Mouse (Mus musculus): ENCODE data around the gene Qrich1. TPM values are rescaled to one million over a fixed set of nuclear protein-coding genes. Genes with fewer than 3 reads are reported as not detected.
"Not testable (repeated sequence)": the region's sequence is repeated elsewhere in the genome, so short reads cannot be mapped to it uniquely, and the experiment has no call there.

Qrich1 gene
- polyA plus RNA-seq, 1 experiment from 2014 or later: 156 TPM

- ATAC-seq (ENCODE audit: insufficient number of reproducible peaks, insufficient read depth, low FRiP score, low TSS enrichment, low read depth): peak; percentile 78
- Histone ChIP-seq H3K27ac (no peak within 1 kb of the TSS; the same call in 1 of the 2 replicates), H3K4me2 (peak within 1 kb of the TSS; percentile 89), H3K27me3 (no peaks in the 10 kb centered on the region), H3K4me3 (replicated peaks) (peak within 1 kb of the TSS; percentile 70), H3K9me3 (no peaks in the 10 kb centered on the region), H3K4me1 (replicated peaks) (peaks cover 14% of the 10 kb centered on the region), H3K9ac (replicated peaks) (peak within 1 kb of the TSS; percentile 73), H3K36me3 (peaks cover 4% of the 10 kb centered on the region; the same call in 1 of the 2 replicates)
- WGBS: 3% methylated on average over 69 of the region's 69 CpGs
Measured at GRCm38 (mm10) chr9:108596998-108597764, 80.6 kb downstream of the Qrich1 start, which contains the start of gene P4htm. TSS of gene P4htm (minus strand) at chr9:108597667.

DNA sequence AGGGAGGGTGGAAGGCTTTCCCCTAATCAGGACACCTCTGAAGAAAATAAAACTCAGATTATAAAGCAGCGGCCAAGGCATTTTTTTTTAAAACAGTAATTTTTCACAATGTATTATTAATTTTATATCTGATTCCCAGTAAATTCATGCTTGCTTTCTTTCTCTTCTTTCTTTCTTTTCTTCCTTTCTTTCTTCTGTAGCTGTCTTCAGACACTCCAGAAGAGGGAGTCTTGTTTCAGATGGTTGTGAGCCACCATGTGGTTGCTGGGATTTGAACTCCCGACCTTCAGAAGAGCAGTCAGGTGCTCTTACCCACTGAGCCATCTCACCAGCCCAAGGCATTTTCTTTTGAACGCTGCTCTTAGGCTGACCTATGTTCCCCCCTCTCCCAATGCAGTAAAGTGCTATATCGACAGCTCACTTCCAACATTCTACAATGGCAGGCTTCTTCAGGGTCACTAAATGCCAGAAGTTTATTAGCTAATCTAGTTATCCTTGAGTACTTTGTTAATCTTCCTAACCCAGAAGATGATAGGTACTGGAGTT lies 82.5 kb downstream of the Qrich1 start:
- WGBS: 81% methylated on average over 4 of the region's 4 CpGs
- H3K36me3 ChIP-seq: peaks cover 18% of the 10 kb centered on the region
- ATAC-seq (ENCODE audit: insufficient number of reproducible peaks, insufficient read depth, low FRiP score, low TSS enrichment, low read depth): no peak
- no peaks in the 10 kb centered on the region for H3K27me3 ChIP-seq
- peaks cover 14% of the 10 kb centered on the region for H3K4me1 ChIP-seq (replicated peaks)
- H3K27ac ChIP-seq: no peak overlapping the region
- H3K9me3 ChIP-seq: no peaks in the 10 kb centered on the region
- H3K4me3 ChIP-seq (replicated peaks): no peak overlapping the region
- no peak overlapping the region for H3K9ac ChIP-seq (replicated peaks)
- H3K4me2 ChIP-seq: no peak overlapping the region

DNA sequence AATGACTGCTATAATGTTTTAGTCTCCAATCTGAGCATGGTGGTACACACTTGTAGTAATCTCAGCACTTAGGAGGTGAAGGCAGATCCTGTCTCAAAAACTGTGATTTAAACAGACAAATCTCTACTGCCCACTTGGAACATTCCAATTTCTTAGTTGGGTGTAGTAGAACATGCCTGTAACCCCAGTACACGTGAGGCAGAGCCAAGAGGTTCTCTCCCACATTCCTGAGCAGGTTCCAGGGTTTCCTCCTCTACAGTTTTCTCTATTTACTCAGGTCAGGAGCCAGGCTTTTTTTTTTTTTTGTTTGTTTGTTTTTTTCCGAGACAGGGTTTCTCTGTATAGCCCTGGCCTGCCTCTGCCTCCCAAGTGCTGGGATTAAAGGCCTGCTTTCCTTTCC lies 83.4 kb downstream of the Qrich1 start:
- Histone ChIP-seq H3K4me1 (replicated peaks) (peaks cover 18% of the 10 kb centered on the region), H3K27ac (no peak overlapping the region), H3K4me3 (replicated peaks) (no peak overlapping the region), H3K9ac (replicated peaks) (no peak overlapping the region), H3K36me3 (peaks cover 27% of the 10 kb centered on the region), H3K4me2 (no peak overlapping the region), H3K9me3 (no peaks in the 10 kb centered on the region), H3K27me3 (no peaks in the 10 kb centered on the region)
- 72% methylated on average over 2 of the region's 2 CpGs for WGBS
- no peak for ATAC-seq (ENCODE audit: insufficient number of reproducible peaks, insufficient read depth, low FRiP score, low TSS enrichment, low read depth)

DNA sequence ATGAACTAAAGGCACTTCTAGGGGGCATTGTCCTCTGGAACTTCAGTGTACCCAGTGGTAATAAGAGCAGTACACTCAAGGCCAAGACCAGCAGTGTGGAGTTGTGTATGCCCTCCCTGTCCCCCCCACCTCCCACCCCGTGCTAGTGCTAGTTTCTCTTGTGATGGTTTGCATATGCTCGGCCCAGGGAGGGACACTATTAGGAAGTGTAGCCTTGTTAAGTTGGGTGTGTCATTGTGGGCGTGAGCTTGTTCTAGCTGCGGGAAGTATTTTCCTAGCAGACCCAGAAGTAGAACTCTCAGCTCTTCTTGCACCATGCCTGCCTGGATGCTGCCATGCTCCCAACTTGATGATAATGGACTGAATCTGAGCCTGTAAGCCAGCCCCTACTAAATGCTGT lies 85.4 kb downstream of the Qrich1 start:
- H3K27me3 ChIP-seq: no peaks in the 10 kb centered on the region
- H3K9ac ChIP-seq (replicated peaks): no peak overlapping the region
- H3K4me3 ChIP-seq (replicated peaks): no peak overlapping the region
- H3K4me2 ChIP-seq: no peak overlapping the region
- WGBS: 84% methylated on average over 4 of the region's 4 CpGs
- H3K36me3 ChIP-seq: peaks cover 45% of the 10 kb centered on the region
- H3K9me3 ChIP-seq: no peaks in the 10 kb centered on the region
- H3K27ac ChIP-seq: no peak overlapping the region
- no peak for ATAC-seq (ENCODE audit: insufficient number of reproducible peaks, insufficient read depth, low FRiP score, low TSS enrichment, low read depth)
- H3K4me1 ChIP-seq (replicated peaks): peaks cover 10% of the 10 kb centered on the region

DNA sequence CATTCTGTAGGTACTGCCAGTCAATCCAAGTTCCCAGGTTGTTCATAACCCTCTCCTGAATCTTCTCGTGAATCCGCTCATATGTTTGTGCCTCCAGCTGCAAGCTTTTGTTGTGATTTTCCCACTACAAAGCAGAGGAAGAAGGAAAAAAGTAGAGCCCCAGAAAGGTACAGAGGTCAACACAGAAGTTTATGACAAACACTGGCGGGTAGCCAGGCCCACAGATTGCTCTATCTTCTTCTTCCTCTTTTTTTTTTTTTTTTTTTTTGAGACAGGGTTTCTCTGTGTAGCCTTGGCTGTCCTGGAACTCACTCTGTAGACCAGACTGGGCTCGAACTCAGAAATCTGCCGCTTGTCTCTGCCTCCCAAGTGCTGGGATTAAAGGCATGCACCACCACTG lies 91.3 kb downstream of the Qrich1 start:
- peaks cover 98% of the 10 kb centered on the region for H3K36me3 ChIP-seq
- H3K4me1 ChIP-seq (replicated peaks); ATAC-seq (ENCODE audit: insufficient number of reproducible peaks, insufficient read depth, low FRiP score, low TSS enrichment, low read depth); H3K9me3 ChIP-seq; H3K27ac ChIP-seq; H3K27me3 ChIP-seq; H3K9ac ChIP-seq (replicated peaks); H3K4me2 ChIP-seq; H3K4me3 ChIP-seq (replicated peaks): not testable (repeated sequence)
- WGBS: 94% methylated on average over 5 of the region's 5 CpGs

GRCm38 (mm10) chr9:108608889-108609288 lies 92.3 kb downstream of the Qrich1 start:
- Histone ChIP-seq H3K9me3 (no peaks in the 10 kb centered on the region), H3K27me3 (no peaks in the 10 kb centered on the region), H3K36me3 (peaks cover 98% of the 10 kb centered on the region), H3K4me3 (replicated peaks) (no peak overlapping the region), H3K9ac (replicated peaks) (no peak overlapping the region), H3K4me2 (no peak overlapping the region), H3K27ac (no peak overlapping the region), H3K4me1 (replicated peaks) (peaks cover 4% of the 10 kb centered on the region)
- WGBS: 89% methylated on average over 4 of the region's 4 CpGs
- ATAC-seq (ENCODE audit: insufficient number of reproducible peaks, insufficient read depth, low FRiP score, low TSS enrichment, low read depth): no peak

MicroRNA genes within 50 kb of the gene (microRNA counts, 519-probe panel; counts per million panel counts)
- microRNA mmu-miR-191 (5,378 counts per million, percentile 55 among the panel's probes with 10 or more counts), microRNA mmu-miR-425 (4,972 counts per million, percentile 48 among the panel's probes with 10 or more counts)

Small RNA genes lying within 50 kb of the gene (microRNA-seq; reads per million reads assigned to microRNA genes)
- gene Gm24083 (not detected), gene Mir191 (not detected), gene Mir425 (1,901 reads per million, percentile 81 among the genes with 10 or more reads in this experiment)

Other genes starting within 250 kb of the Qrich1 start
- 45.0 and 46.4 TPM in 2 replicates for gene Nicn1, start 226.4 kb upstream of the Qrich1 start, polyA plus RNA-seq (2016; fragmentation: Nextera tagmentation; extraction: Ambion mirVana)
- gene Amt, start 220.0 kb upstream of the Qrich1 start, polyA plus RNA-seq (2016; fragmentation: Nextera tagmentation; extraction: Ambion mirVana): 13.3 and 17.0 TPM in 2 replicates
- gene Rhoa, start 210.7 kb upstream of the Qrich1 start, polyA plus RNA-seq (2016; fragmentation: Nextera tagmentation; extraction: Ambion mirVana): 324 and 387 TPM in 2 replicates
- gene Tcta, start 210.6 kb upstream of the Qrich1 start, polyA plus RNA-seq (2016; fragmentation: Nextera tagmentation; extraction: Ambion mirVana): 21.2 and 22.6 TPM in 2 replicates
- 797 and 821 TPM in 2 replicates for gene Gpx1, start 177.9 kb upstream of the Qrich1 start, polyA plus RNA-seq (2016; fragmentation: Nextera tagmentation; extraction: Ambion mirVana)
- gene Usp4, start 169.0 kb upstream of the Qrich1 start, polyA plus RNA-seq (2016; fragmentation: Nextera tagmentation; extraction: Ambion mirVana): 117 and 118 TPM in 2 replicates
- gene 1700102P08Rik, start 124.0 kb upstream of the Qrich1 start, polyA plus RNA-seq (2016; fragmentation: Nextera tagmentation; extraction: Ambion mirVana): 0.81 and 0.91 TPM in 2 replicates
- 2.1 and 2.4 TPM in 2 replicates for gene Ccdc36, start 88.3 kb upstream of the Qrich1 start, polyA plus RNA-seq (2016; fragmentation: Nextera tagmentation; extraction: Ambion mirVana)
- gene BC048562, start 80.3 kb upstream of the Qrich1 start, polyA plus RNA-seq (2016; fragmentation: Nextera tagmentation; extraction: Ambion mirVana): not detected in 2 replicates
- 44.6 and 49.5 TPM in 2 replicates for gene Ccdc71, start 56.3 kb upstream of the Qrich1 start, polyA plus RNA-seq (2016; fragmentation: Nextera tagmentation; extraction: Ambion mirVana)
- gene Klhdc8b, start 55.2 kb upstream of the Qrich1 start, polyA plus RNA-seq (2016; fragmentation: Nextera tagmentation; extraction: Ambion mirVana): 33.0 and 36.0 TPM in 2 replicates
- gene Lamb2, start 37.1 kb upstream of the Qrich1 start, polyA plus RNA-seq (2016; fragmentation: Nextera tagmentation; extraction: Ambion mirVana): 40.8 and 43.7 TPM in 2 replicates
- gene Usp19, start 26.2 kb upstream of the Qrich1 start, polyA plus RNA-seq (2016; fragmentation: Nextera tagmentation; extraction: Ambion mirVana): 99.3 and 99.7 TPM in 2 replicates
- 106 and 112 TPM in 2 replicates for gene Qars, start 9.1 kb upstream of the Qrich1 start, polyA plus RNA-seq (2016; fragmentation: Nextera tagmentation; extraction: Ambion mirVana)
- 201 and 213 TPM in 2 replicates for gene Impdh2, start 43.5 kb downstream of the Qrich1 start, polyA plus RNA-seq (2016; fragmentation: Nextera tagmentation; extraction: Ambion mirVana)
- 50.6 and 53.8 TPM in 2 replicates for gene Ndufaf3, start 50.6 kb downstream of the Qrich1 start, polyA plus RNA-seq (2016; fragmentation: Nextera tagmentation; extraction: Ambion mirVana)
- 197 and 230 TPM in 2 replicates for gene Dalrd3, start 53.1 kb downstream of the Qrich1 start, polyA plus RNA-seq (2016; fragmentation: Nextera tagmentation; extraction: Ambion mirVana)
- 237 TPM in 2 replicates for gene Wdr6, start 61.9 kb downstream of the Qrich1 start, polyA plus RNA-seq (2016; fragmentation: Nextera tagmentation; extraction: Ambion mirVana)
- gene P4htm, start 80.9 kb downstream of the Qrich1 start, polyA plus RNA-seq (2016; fragmentation: Nextera tagmentation; extraction: Ambion mirVana): 11.6 and 11.7 TPM in 2 replicates
- gene Arih2, start 132.6 kb downstream of the Qrich1 start, polyA plus RNA-seq (2016; fragmentation: Nextera tagmentation; extraction: Ambion mirVana): 54.6 and 61.3 TPM in 2 replicates
- gene Slc25a20, start 145.3 kb downstream of the Qrich1 start, polyA plus RNA-seq (2016; fragmentation: Nextera tagmentation; extraction: Ambion mirVana): 40.7 and 43.2 TPM in 2 replicates
- gene Prkar2a, start 172.5 kb downstream of the Qrich1 start, polyA plus RNA-seq (2016; fragmentation: Nextera tagmentation; extraction: Ambion mirVana): 34.8 and 35.5 TPM in 2 replicates